8 mouse cellular contexts compared by ENCODE assay signal in the genomic region with DNA sequence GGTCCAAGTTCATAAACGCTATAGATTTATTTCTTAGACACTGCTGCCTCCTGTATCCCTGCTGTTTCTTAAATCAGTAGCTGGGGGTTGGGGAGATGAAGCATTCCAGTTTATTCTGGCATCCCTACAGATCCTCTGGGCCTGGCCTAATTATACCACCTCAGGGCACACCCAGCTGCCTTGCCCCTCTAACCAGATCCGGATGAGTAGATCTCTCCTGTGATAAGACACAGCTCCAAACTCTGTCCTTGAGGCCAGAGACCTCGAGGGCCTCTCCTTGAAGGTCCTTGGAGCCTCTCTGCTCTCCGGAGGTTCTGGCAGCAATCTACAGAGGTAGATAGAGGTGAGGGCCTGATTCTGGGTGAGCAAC. TPM values are rescaled to one million over a fixed set of nuclear protein-coding genes. Genes with fewer than 3 reads are reported as not detected.
DNase-seq lines count a peak whose midpoint lies in the region; ATAC-seq and TF ChIP-seq lines count a peak whose summit lies in the region.

No protein-coding gene starts in this region.

- H3K36me3 ChIP-seq in kidney, postnatal 0 days (ENCODE audit: insufficient read depth, low read length): no peaks in the 10 kb centered on the region
- no peaks in the 10 kb centered on the region for H3K36me3 ChIP-seq in myocyte (ENCODE audit: control insufficient read depth, insufficient read depth)

- peak overlapping the region; percentile 55 for H3ac ChIP-seq in myocyte (ENCODE audit: control insufficient read depth, insufficient read length)

- peak overlapping the region; percentile 32 for H3K4me3 ChIP-seq in kidney, postnatal 0 days (replicated peaks; ENCODE audit: low read depth, low read length)
- peak overlapping the region; percentile 99 for H3K4me3 ChIP-seq in myocyte

- DNase-seq in kidney, adult 18-20 months: peak; percentile 66
- DNase-seq in kidney, postnatal 10 days: no peak
- DNase-seq in R1 (ENCODE audit: low read depth, low spot score): peak; percentile 67
- peak; percentile 48 for DNase-seq in forelimb bud, embryonic 11.5 days (ENCODE audit: low read depth, low spot score)
- peak; percentile 62 for DNase-seq in kidney, postnatal 0 days (ENCODE audit: low spot score)
- DNase-seq in gastrocnemius, postnatal 10 days: no peak

- no peaks in the 10 kb centered on the region for H3K27me3 ChIP-seq in kidney, postnatal 0 days (ENCODE audit: insufficient read depth, low read length)
- no peaks in the 10 kb centered on the region for H3K27me3 ChIP-seq in myocyte (ENCODE audit: control insufficient read depth, insufficient read depth, insufficient read length)

- H3K27ac ChIP-seq in kidney, postnatal 0 days: peak overlapping the region; percentile 92

- peak overlapping the region; percentile 67 for H3K9ac ChIP-seq in kidney, postnatal 0 days (ENCODE audit: low read depth, low read length)

- TF ChIP-seq POLR2A in myocyte (IDR thresholded peaks at IDR 0.05; ENCODE audit: insufficient read length, low read depth): peak; percentile 7

- 5% methylated on average over 4 of the region's 4 CpGs for WGBS in kidney, postnatal 0 days

- no peaks in the 10 kb centered on the region for H3K9me3 ChIP-seq in kidney, postnatal 0 days (replicated peaks; ENCODE audit: low read length)

- no peak for ATAC-seq in kidney, postnatal 0 days (replicated peaks; ENCODE audit: low FRiP score, low read depth)
- ATAC-seq in erythroid progenitor cell, adult 5-6 weeks (replicated peaks; ENCODE audit: low FRiP score, poor library complexity, severe bottlenecking): no peak

- peaks cover 5% of the 10 kb centered on the region; the same call in 1 of the 2 replicates for H3K4me1 ChIP-seq in kidney, postnatal 0 days (replicated peaks; ENCODE audit: insufficient read depth, low read length)

- peak overlapping the region; percentile 62 for H3K4me2 ChIP-seq in kidney, postnatal 0 days (ENCODE audit: low read length)
- peak overlapping the region; percentile 78 for H3K4me2 ChIP-seq in myocyte (ENCODE audit: low read depth)

- 0 out of 2 replicates have a peak, but pooled peaks have one; percentile 1 for TF ChIP-seq CTCF in kidney, postnatal 0 days (IDR thresholded peaks at IDR 0.05; ENCODE audit: low read depth)

- H3K79me2 ChIP-seq in myocyte (ENCODE audit: control insufficient read depth, insufficient read depth): peaks cover 29% of the 10 kb centered on the region

TF ChIP-seq in myocyte, 11 proteins besides CTCF, POLR2A, EP300 and RAD21:
- TF ChIP-seq SRF (IDR thresholded peaks at IDR 0.05; ENCODE audit: control insufficient read depth, insufficient read length, low read depth) (no peak), USF1 (IDR thresholded peaks at IDR 0.05; ENCODE audit: low read depth) (no peak), MYOD1 (IDR thresholded peaks at IDR 0.05; ENCODE audit: control insufficient read depth in 1 of 3, insufficient read length in 2 of 3, low read depth in 2 of 3) (peak in 1 of 3 experiments; percentile 45), MAX (IDR thresholded peaks at IDR 0.05; ENCODE audit: low read depth) (no peak), CEBPB (IDR thresholded peaks at IDR 0.05; ENCODE audit: insufficient read depth, poor library complexity, severe bottlenecking) (no peak), TCF12 (IDR thresholded peaks at IDR 0.05; ENCODE audit: insufficient read depth, poor library complexity, severe bottlenecking) (no peak), TCF3 (IDR thresholded peaks at IDR 0.05; ENCODE audit: insufficient read length, low read depth) (no peak), REST (IDR thresholded peaks at IDR 0.05; ENCODE audit: insufficient read depth, insufficient read length) (no peak), E2F4 (IDR thresholded peaks at IDR 0.05; ENCODE audit: insufficient read depth) (no peak), MYOG (IDR thresholded peaks at IDR 0.05; ENCODE audit: control insufficient read depth in 1 of 3, insufficient read depth in 1 of 3, insufficient read length in 2 of 3, low read depth in 2 of 3) (peak in 1 of 3 experiments; percentile 3), POLR2AphosphoS2 (IDR thresholded peaks at IDR 0.05; ENCODE audit: insufficient read length, low read depth) (peak; percentile 26)
TF ChIP-seq in myocyte: peak in this region for 3.

RNA-seq across cellular contexts. Expression of a gene that starts 5.4 kb away (rescaled TPM):
- polyA plus RNA-seq in kidney, postnatal 0 days (2015; fragmentation: Nextera tagmentation; extraction: Ambion mirVana): 87.1 and 102 TPM in 2 replicates
- 35.8 TPM for polyA plus RNA-seq in myocyte (2012; fragmentation: generic; extraction: Trizol)
- total RNA-seq in erythroid progenitor cell, adult 5-6 weeks (2015; ENCODE audit: low replicate concordance): 1.8 TPM in 1 of 2 replicates, not detected in the other
- 2.1 TPM in 1 of 2 replicates, not detected in the other for total RNA-seq in erythroid progenitor cell, adult 5-6 weeks (2017; ENCODE audit: low replicate concordance)
- total RNA-seq in gastrocnemius, postnatal 10 days (2021): 10 to 100 TPM; 19.1 to 24.6 TPM

Comparison
In these comparisons a context has a peak if more than half of its experiments do, and no peak if none do; other contexts are left out.
1. DNase-seq: peak in kidney, adult 18-20 months (single experiment), R1 (single experiment), forelimb bud, embryonic 11.5 days (single experiment) and kidney, postnatal 0 days (single experiment); none in kidney, postnatal 10 days (single experiment) and gastrocnemius, postnatal 10 days (single experiment).
2. RNA of a gene that starts 5.4 kb away (total RNA-seq): 19.1 to 24.6 TPM in gastrocnemius, postnatal 10 days; 1.8 to 2.1 TPM in erythroid progenitor cell, adult 5-6 weeks; every median in the first group is over 4 times any median in the second.